Mouse (Mus musculus): Measurements from ENCODE around the gene Dbh. TPM values are rescaled to one million over a fixed set of nuclear protein-coding genes. Genes with fewer than 3 reads are reported as not detected.

The Dbh gene
- total and polyA plus RNA-seq, 2 experiments from 2014 or later, result 11.2 to 16.5 TPM

GRCm38 (mm10) chr2:27210676-27211210 is 45.7 kb downstream of the Dbh start:
- H3K4me2 ChIP-seq (ENCODE audit: low read depth, low read length), result no peak overlapping the region
- DNase-seq (ENCODE audit: low spot score) (peak; percentile 28), ATAC-seq (no peak)
- H3K4me1 ChIP-seq (ENCODE audit: insufficient read depth, low read length), result peaks cover 5% of the 10 kb centered on the region; the same call in 1 of the 2 replicates
- no peak overlapping the region for H3K27ac ChIP-seq
- 69% methylated on average over 12 of the region's 12 CpGs for WGBS
- H3K9me3 ChIP-seq (ENCODE audit: low read length), result no peaks in the 10 kb centered on the region
- no peak overlapping the region for H3K4me3 ChIP-seq (ENCODE audit: low read length)
- no peak overlapping the region for H3K9ac ChIP-seq (replicated peaks; ENCODE audit: low read length)
- no peaks in the 10 kb centered on the region for H3K36me3 ChIP-seq (ENCODE audit: insufficient read depth, low read length)
- no peak for TF ChIP-seq CTCF (IDR thresholded peaks at IDR 0.05; ENCODE audit: low read depth)
- H3K27me3 ChIP-seq (ENCODE audit: insufficient read depth, low read length), result no peaks in the 10 kb centered on the region

- H3K27me3 ChIP-seq (ENCODE audit: insufficient read depth, low read length), result no peaks in the 10 kb centered on the region
- DNase-seq (ENCODE audit: low spot score), result peak; percentile 14
- no peak overlapping the region for H3K27ac ChIP-seq
- H3K36me3 ChIP-seq (ENCODE audit: insufficient read depth, low read length), result no peaks in the 10 kb centered on the region
- no peak overlapping the region for H3K9ac ChIP-seq (replicated peaks; ENCODE audit: low read length)
- H3K4me1 ChIP-seq (ENCODE audit: insufficient read depth, low read length), result peaks cover 5% of the 10 kb centered on the region; the same call in 1 of the 2 replicates
- H3K9me3 ChIP-seq (ENCODE audit: low read length), result no peaks in the 10 kb centered on the region
- no peak overlapping the region for H3K4me2 ChIP-seq (ENCODE audit: low read depth, low read length)
- 58% methylated on average over 8 of the region's 8 CpGs for WGBS
- ATAC-seq, result no peak
- TF ChIP-seq CTCF (IDR thresholded peaks at IDR 0.05; ENCODE audit: low read depth), result no peak
- no peak overlapping the region for H3K4me3 ChIP-seq (ENCODE audit: low read length)
Observed at GRCm38 (mm10) chr2:27211966-27212893, 47.2 kb downstream of the Dbh start.

DNA sequence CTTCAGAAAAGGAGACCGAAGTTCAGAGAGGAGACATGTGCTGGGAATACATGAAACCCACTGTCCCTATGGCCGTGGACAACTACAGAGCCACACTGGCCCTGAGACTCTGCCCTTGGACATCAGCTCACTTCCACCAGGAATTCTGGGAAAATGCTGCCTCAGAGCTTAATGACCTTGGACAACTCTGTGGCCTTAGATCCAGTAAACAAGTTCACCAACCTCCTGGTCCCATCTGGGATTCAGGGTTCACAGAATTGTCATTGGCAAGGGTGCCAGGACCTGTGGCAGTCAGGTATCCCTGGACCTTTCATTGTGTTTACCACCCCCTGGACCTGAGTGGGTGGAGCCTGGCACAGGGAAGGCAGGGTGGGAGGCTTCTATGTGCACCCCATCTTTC is 50.5 kb downstream of the Dbh start:
- no peak for TF ChIP-seq CTCF (IDR thresholded peaks at IDR 0.05; ENCODE audit: low read depth)
- Histone ChIP-seq H3K27me3 (ENCODE audit: insufficient read depth, low read length) (no peaks in the 10 kb centered on the region), H3K4me2 (ENCODE audit: low read depth, low read length) (no peak overlapping the region), H3K4me3 (ENCODE audit: low read length) (no peak overlapping the region), H3K9me3 (ENCODE audit: low read length) (no peaks in the 10 kb centered on the region), H3K36me3 (ENCODE audit: insufficient read depth, low read length) (no peaks in the 10 kb centered on the region), H3K4me1 (ENCODE audit: insufficient read depth, low read length) (peaks cover 2% of the 10 kb centered on the region; the same call in 1 of the 2 replicates), H3K9ac (replicated peaks; ENCODE audit: low read length) (no peak overlapping the region), H3K27ac (no peak overlapping the region)
- WGBS, result 75% methylated on average over 2 of the region's 2 CpGs
- DNase-seq (ENCODE audit: low spot score) (no peak), ATAC-seq (no peak)

DNA sequence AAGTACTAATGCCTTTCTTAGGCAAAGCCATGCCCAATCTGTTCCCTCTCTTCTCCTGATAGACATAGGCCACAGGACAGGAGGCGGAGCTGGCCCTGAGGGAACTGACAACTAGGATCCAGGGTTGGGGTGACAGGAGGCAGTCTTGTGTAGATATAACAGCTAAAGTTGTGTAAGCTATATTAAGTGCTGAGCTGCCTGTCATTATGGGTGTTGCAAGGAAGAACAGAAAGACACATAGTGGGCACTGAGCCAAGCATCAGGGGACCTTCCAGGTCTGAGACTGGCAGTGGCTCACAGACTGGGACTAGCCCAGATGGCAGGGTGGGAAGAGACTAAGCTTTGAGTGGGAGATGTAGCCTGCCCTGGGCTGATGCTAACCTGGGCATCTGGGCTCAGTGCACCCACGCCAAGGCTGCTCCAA is 53.1 kb downstream of the Dbh start:
- Histone ChIP-seq H3K27me3 (ENCODE audit: insufficient read depth, low read length) (no peaks in the 10 kb centered on the region), H3K27ac (no peak overlapping the region), H3K4me1 (ENCODE audit: insufficient read depth, low read length) (peaks cover 8% of the 10 kb centered on the region; the same call in 1 of the 2 replicates), H3K36me3 (ENCODE audit: insufficient read depth, low read length) (no peaks in the 10 kb centered on the region), H3K9me3 (ENCODE audit: low read length) (no peaks in the 10 kb centered on the region), H3K4me2 (ENCODE audit: low read depth, low read length) (no peak overlapping the region), H3K9ac (replicated peaks; ENCODE audit: low read length) (no peak overlapping the region), H3K4me3 (ENCODE audit: low read length) (no peak overlapping the region)
- TF ChIP-seq CTCF (IDR thresholded peaks at IDR 0.05; ENCODE audit: low read depth), result no peak
- WGBS, result 72% methylated on average over 2 of the region's 2 CpGs
- ATAC-seq (no peak), DNase-seq (ENCODE audit: low spot score) (peak; percentile 26)

DNA sequence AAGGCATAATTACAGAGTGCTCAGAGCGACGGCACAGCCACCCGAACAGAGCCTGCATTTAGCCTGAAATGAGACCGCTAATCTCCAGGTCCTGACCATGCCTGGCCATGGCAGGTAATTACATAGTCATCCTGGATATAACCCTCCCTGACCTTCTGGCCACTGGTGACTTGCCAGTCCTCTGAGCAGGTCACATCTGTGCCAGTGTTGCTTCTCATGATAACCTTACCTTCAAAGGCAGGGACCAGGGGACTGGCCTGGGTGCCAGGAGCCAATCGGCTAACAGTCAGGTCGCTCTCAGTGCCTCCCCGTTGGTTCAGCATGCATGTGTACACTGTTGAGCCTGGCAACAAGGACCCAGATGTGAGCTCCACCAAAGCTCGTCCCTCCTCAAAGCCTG is 53.5 kb downstream of the Dbh start:
- no peaks in the 10 kb centered on the region for H3K27me3 ChIP-seq (ENCODE audit: insufficient read depth, low read length)
- H3K9me3 ChIP-seq (ENCODE audit: low read length), result no peaks in the 10 kb centered on the region
- DNase-seq (ENCODE audit: low spot score) (no peak), ATAC-seq (no peak)
- no peak for TF ChIP-seq CTCF (IDR thresholded peaks at IDR 0.05; ENCODE audit: low read depth)
- no peak overlapping the region for H3K4me3 ChIP-seq (ENCODE audit: low read length)
- H3K27ac ChIP-seq, result no peak overlapping the region
- no peak overlapping the region for H3K9ac ChIP-seq (replicated peaks; ENCODE audit: low read length)
- peaks cover 12% of the 10 kb centered on the region for H3K4me1 ChIP-seq (ENCODE audit: insufficient read depth, low read length)
- no peaks in the 10 kb centered on the region for H3K36me3 ChIP-seq (ENCODE audit: insufficient read depth, low read length)
- WGBS, result 84% methylated on average over 8 of the region's 8 CpGs
- H3K4me2 ChIP-seq (ENCODE audit: low read depth, low read length), result no peak overlapping the region

DNA sequence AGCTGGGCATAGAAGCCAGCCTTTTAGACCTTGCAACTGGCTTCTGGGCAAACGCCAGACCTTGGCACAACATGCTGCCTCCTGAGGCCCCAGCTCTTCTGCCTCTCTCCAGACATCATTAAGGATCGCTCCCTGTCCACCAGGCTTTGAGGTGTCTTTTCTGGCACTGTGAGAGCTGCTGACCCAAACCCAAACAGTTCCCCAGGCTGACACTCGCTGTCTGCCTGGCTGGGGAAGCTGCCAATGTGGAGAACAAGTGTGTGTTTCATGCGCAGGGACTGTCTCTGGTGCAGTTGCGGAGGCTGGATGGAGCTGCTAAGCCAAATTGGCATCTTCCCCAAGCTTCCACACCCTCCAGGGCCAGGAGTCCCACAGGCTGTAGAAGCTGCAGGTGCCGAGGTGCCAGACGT is 58.0 kb downstream of the Dbh start:
- ATAC-seq (peak; percentile 51; the same call in 1 of the 2 replicates), DNase-seq (ENCODE audit: low spot score) (peak; percentile 55)
- 43% methylated on average over 7 of the region's 7 CpGs for WGBS

More for the DNA sequence above, 58.0 kb downstream of the Dbh start:
- Histone ChIP-seq H3K4me3 (ENCODE audit: low read length) (no peak overlapping the region), H3K9ac (replicated peaks; ENCODE audit: low read length) (no peak overlapping the region), H3K27me3 (ENCODE audit: insufficient read depth, low read length) (no peaks in the 10 kb centered on the region), H3K36me3 (ENCODE audit: insufficient read depth, low read length) (no peaks in the 10 kb centered on the region), H3K4me2 (ENCODE audit: low read depth, low read length) (no peak overlapping the region), H3K27ac (no peak overlapping the region), H3K9me3 (ENCODE audit: low read length) (no peaks in the 10 kb centered on the region), H3K4me1 (ENCODE audit: insufficient read depth, low read length) (peaks cover 12% of the 10 kb centered on the region)
- TF ChIP-seq CTCF (IDR thresholded peaks at IDR 0.05; ENCODE audit: low read depth), result no peak
